Mouse (Mus musculus) splenic B cell, adult 2 months (primary cell): ENCODE measurements around the gene Stard13.

Source experiments
- DNase-seq: peaks from one replicate; pipeline ENCODE4 v3.0.0-alpha.2; 2011; ENCODE audit warnings: low read depth, low spot score
- H3K27me3 ChIP-seq: 2 replicates; pipeline ENCODE4 v1.6.1; 2012; ENCODE audit warnings: mild to moderate bottlenecking, low read length, moderate library complexity, mixed read lengths; ENCODE audit not compliant: control insufficient read depth, poor library complexity, insufficient read depth, severe bottlenecking
- H3K36me3 ChIP-seq: 2 replicates; pipeline ENCODE4 v1.6.1; 2012; ENCODE audit warnings: mild to moderate bottlenecking, low read length, moderate library complexity, mixed read lengths; ENCODE audit not compliant: control insufficient read depth, poor library complexity, insufficient read depth, severe bottlenecking

Stard13 gene

GRCm38 (mm10) chr5:151047488-151047887 lies 186.1 kb downstream of the Stard13 start:
- no peaks in the 10 kb centered on the region for H3K36me3 ChIP-seq
- H3K27me3 ChIP-seq, result no peaks in the 10 kb centered on the region
- DNase-seq, result no peak

GRCm38 (mm10) chr5:151046917-151047316 lies 186.7 kb downstream of the Stard13 start:
- no peak for DNase-seq
- Histone ChIP-seq H3K27me3 (no peaks in the 10 kb centered on the region), H3K36me3 (no peaks in the 10 kb centered on the region)

GRCm38 (mm10) chr5:151046131-151046530 lies 187.5 kb downstream of the Stard13 start:
- no peaks in the 10 kb centered on the region for H3K27me3 ChIP-seq
- DNase-seq, result no peak
- no peaks in the 10 kb centered on the region for H3K36me3 ChIP-seq

DNA sequence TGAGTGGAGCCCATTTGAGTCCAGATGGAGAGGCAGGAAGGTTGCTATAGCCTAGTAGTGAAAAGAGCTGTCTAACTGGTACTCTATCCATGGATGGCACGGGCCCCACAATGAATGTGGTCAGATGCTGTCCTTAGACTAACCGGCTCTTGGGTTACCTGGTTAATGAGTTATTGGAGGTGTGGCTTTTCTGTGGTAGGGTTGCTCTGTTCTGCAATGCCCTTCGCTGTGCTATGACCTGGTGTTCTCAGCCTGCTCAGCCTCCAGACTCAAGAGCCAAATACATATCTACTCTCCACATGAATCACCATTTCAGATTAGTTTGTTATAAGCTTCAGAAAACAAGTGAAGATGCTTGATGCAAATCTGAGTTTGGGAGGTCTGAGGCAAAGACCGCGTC lies 190.7 kb downstream of the Stard13 start:
- H3K36me3 ChIP-seq, result no peaks in the 10 kb centered on the region
- no peaks in the 10 kb centered on the region for H3K27me3 ChIP-seq
- DNase-seq, result no peak

DNA sequence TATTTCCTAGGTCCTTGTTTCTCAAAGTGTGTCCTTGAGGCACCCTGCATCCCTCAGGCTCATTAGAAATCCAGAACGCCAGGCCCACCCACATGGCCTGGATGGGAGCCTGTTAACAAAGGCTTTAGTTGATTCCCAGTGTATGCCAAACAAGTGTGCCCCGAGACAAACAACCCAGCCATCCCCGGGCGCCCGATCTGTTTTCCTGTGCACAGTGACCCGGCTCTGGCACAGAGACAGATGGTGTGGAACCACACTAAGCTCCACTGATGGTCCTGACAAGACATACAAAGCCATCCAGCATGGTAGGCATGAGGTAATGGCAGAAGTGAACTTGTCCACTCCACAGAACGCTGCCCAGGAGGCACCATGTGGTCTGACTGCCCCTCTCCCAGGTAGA lies 195.8 kb downstream of the Stard13 start:
- DNase-seq, result no peak
- H3K36me3 ChIP-seq, result no peaks in the 10 kb centered on the region
- H3K27me3 ChIP-seq, result no peaks in the 10 kb centered on the region

DNA sequence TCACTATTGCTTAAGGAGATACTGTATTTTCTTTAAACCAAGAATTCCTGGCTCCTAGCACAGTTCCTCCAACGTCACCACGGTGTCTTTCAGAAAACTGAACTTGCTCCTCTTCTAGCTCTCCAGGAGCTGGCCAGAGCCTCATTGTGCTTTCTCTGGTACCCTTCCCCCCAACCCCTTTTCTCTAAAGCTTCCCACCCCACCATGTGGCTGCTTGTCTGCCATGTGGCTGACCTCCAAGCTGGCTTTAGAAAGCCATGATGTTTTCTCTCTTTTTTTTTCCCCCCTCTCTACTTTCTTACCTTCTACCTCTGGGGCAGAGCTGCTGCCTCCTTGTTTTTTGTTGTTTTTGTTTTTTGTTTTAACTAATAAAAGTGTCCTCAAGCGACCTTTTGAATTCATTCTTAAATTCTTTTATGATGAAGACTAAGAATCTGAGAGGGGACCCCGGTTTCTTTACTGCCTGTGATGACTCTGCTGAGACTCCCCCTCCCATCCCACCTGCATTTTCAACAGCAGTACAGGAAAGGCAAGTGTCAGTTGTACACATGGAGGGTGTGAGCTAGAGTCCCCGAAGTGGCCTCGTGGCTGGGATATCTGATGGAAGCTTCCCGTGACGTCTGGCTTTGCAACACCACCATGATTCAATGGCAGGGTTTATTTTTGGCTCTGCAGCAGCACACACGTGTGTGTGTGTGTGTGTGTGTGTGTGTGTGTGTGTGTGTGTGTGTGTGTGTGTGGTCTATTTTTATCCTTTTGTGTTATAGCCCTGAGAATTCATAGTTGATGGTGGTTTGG lies 198.7 kb downstream of the Stard13 start:
- H3K36me3 ChIP-seq, result no peaks in the 10 kb centered on the region
- DNase-seq, result no peak
- H3K27me3 ChIP-seq, result no peaks in the 10 kb centered on the region

- no peak for DNase-seq
- Histone ChIP-seq H3K36me3 (no peaks in the 10 kb centered on the region), H3K27me3 (no peaks in the 10 kb centered on the region)
Measured at GRCm38 (mm10) chr5:151028906-151029305, 204.7 kb downstream of the Stard13 start.

DNA sequence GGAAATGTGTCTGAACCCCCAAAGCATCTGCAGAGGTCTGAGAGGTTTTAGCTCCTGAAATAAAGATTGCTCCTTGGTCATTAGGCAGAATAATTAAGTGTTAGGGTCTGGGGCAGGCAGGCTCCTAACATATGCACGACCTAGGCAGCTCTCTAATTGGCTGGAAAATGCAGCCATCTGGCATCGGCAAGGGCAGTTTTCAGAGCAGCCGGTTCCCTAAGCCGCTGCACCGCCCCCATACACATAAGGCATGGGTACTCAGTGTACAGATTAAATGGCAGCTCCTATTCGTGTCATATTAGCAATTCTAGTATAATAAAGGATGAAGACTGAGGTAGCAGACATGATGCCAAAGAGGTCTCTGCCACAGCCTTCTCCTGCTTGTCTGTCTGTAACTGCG lies 206.5 kb downstream of the Stard13 start:
- no peak for DNase-seq
- no peaks in the 10 kb centered on the region for H3K27me3 ChIP-seq
- no peaks in the 10 kb centered on the region for H3K36me3 ChIP-seq

DNA sequence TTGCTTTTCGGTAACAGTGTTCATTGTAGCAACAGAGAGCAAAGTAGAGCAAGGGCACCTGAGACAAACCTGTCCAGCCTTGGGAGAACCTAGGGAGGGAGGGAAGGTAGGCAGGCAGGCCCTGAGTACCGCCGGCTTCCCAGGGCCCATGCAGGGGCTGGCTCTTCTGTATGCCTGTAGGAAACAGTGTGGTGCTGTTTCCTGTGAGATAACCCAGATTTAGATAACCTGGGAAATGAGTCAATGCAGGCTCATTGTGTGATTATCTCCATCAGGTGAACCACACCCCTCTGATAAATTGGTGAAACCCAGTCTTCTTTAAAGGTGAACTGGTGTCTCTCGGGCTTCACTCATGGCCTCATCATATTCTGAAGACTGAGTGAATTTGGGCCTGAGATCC lies 207.6 kb downstream of the Stard13 start:
- H3K36me3 ChIP-seq, result no peaks in the 10 kb centered on the region
- no peak for DNase-seq
- no peaks in the 10 kb centered on the region for H3K27me3 ChIP-seq

DNA sequence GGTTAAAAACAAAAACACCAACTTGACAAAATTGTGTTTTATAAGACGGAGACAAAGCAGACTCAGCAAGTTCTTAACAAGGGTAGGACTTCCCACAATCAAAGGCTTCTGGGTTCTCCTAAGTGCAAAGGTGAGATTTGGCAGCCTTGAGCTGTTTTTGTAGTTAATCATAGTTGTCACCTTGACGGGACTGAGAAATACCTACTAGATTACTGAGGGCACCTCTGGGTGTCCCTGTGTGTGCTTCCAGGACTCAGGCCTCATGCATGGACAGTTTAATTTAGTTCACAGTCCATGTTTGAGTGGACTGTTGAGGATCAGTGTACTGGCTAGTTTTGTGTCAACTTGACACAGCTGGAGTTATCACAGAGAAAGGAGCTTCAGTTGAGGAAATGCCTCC lies 209.2 kb downstream of the Stard13 start:
- Histone ChIP-seq H3K27me3 (no peaks in the 10 kb centered on the region), H3K36me3 (no peaks in the 10 kb centered on the region)
- no peak for DNase-seq

GRCm38 (mm10) chr5:151023461-151023860 lies 210.2 kb downstream of the Stard13 start:
- no peak for DNase-seq
- Histone ChIP-seq H3K27me3 (no peaks in the 10 kb centered on the region), H3K36me3 (no peaks in the 10 kb centered on the region)

GRCm38 (mm10) chr5:151022939-151023338 lies 210.7 kb downstream of the Stard13 start:
- no peak for DNase-seq
- Histone ChIP-seq H3K27me3 (no peaks in the 10 kb centered on the region), H3K36me3 (no peaks in the 10 kb centered on the region)

DNA sequence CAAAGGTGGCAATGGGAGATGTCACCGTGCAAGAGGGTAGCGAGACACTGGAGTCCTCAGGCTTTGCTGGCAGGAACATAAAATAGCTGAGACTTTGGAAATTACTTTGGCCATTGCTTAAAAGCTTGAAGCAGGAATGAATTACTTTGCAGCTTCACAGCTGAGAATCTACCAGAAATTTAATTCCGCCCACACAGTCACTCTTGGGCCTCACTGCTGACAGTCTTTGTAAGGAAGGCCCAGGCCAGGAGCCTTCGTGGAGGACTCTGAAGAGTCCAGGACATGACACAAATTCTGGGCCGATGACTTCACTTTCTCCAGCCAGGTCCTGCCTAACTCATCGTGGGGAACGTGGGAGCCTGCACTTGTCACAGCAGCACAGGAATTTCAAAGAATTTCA lies 211.6 kb downstream of the Stard13 start:
- DNase-seq, result no peak
- H3K27me3 ChIP-seq, result no peaks in the 10 kb centered on the region
- H3K36me3 ChIP-seq, result no peaks in the 10 kb centered on the region

DNA sequence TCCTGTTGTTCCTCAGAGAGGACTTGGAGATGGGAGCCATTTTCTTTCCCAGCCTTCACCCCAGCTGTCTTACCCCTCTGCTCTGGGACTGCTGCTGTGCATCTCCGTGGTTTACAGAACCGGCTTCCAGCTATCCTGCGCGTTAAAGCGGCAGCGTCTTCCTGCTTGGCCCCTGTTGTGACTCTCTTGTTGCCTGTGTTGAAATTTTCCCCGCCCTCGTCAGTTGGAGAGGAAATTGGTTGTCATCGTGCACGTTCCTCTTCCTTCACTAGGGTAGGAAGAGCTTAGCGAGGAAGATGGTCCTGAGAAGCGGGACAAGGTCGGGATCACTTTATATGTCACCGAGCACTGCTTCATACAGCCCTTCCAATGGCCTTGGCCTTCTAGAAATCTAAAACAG lies 212.8 kb downstream of the Stard13 start:
- Histone ChIP-seq H3K36me3 (no peaks in the 10 kb centered on the region), H3K27me3 (no peaks in the 10 kb centered on the region)
- DNase-seq, result no peak

DNA sequence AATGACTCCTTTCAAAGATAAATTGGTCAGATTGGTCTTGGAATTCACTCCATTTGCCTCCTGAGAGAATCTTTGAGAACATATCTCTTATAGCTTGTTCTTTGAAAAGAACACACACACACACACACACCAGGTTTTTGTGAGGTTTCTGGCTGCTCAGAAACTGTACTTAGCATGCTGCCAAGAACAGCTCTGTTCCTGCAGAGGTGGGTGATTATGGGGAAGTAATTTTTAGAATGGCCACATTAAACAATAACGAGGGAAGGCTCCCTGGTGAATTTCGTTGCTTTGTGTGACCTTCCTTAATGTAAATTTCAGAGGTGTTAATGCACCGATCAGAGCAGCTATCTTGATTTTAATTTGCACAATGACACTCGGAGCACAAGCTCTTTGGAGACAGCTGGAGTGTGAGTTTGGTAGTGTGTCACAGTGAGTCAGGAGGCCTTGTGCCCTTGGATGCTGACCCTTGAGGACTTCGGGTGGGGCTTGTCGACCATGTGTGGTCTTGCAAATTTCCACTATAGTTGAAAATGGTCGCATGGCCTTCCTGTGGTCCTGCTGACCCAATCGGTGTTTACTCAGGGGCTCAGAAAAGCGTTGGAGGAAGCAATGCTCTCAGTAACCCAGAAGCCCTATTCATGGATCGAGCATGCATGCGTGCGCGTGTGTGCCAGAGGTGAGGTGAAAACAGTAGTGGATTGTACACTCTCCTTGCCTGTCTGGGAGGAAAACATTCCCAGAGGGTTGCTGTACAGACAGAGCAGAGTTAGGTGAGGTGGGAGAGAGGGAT lies 213.4 kb downstream of the Stard13 start:
- DNase-seq, result no peak
- H3K36me3 ChIP-seq, result no peaks in the 10 kb centered on the region
- no peaks in the 10 kb centered on the region for H3K27me3 ChIP-seq
